Mouse (Mus musculus): ENCODE data around the gene Fam98a.
A peak's percentile ranks its signal among the peaks of the same experiment; 100 is the strongest.

Fam98a gene

GRCm38 (mm10) chr17:75551512-75552400, at the start of gene Fam98a:
Fam98a (minus strand) TSS chr17:75551946.
- DNase-seq, result peak; percentile 99

GRCm38 (mm10) chr17:75598652-75599051, 46.9 kb upstream of the Fam98a start:
- no peak for DNase-seq

GRCm38 (mm10) chr17:75582738-75583137, 31.0 kb upstream of the Fam98a start:
- no peak for DNase-seq

GRCm38 (mm10) chr17:75575608-75576007, 23.9 kb upstream of the Fam98a start:
- no peak for DNase-seq

DNA sequence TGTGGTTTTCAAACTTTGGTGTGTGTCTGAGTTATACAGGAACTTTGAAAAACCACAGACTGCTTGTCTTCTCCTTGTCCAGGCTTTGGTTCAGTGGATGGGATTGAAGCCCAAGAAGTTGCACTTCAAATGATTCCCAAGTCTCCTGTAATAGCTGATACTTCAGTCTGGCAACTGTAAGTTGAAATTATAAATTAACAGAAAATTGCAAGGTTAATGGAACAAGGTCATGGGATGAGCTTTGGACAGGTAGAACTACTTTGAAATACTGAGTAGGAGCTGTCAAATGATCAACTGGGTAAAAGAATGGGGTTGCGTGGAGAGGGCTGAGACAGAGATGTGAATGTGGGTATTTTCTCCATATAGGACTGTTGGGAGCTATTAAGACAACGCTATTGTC, 6.3 kb upstream of the Fam98a start:
- no peak for DNase-seq

DNA sequence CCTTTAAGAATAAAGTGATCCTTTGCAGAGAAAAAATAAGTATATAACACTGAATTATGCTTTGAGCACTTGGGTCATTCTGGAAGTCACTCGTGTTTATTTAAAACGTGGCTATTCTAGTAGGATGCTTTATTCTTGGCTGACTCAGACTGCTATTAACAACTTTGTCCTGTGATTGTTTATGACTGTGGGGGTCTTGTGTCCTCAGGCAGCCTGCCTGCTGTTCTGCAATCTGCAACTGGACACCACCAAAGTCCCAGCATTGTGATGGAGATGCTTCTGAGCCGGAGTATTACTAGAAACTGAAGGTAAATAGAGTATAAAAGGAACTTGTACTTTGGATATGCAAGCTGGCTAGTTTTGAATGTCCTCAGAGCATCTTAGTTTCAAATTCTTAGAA, 5.3 kb upstream of the Fam98a start:
- no peak for DNase-seq

DNA sequence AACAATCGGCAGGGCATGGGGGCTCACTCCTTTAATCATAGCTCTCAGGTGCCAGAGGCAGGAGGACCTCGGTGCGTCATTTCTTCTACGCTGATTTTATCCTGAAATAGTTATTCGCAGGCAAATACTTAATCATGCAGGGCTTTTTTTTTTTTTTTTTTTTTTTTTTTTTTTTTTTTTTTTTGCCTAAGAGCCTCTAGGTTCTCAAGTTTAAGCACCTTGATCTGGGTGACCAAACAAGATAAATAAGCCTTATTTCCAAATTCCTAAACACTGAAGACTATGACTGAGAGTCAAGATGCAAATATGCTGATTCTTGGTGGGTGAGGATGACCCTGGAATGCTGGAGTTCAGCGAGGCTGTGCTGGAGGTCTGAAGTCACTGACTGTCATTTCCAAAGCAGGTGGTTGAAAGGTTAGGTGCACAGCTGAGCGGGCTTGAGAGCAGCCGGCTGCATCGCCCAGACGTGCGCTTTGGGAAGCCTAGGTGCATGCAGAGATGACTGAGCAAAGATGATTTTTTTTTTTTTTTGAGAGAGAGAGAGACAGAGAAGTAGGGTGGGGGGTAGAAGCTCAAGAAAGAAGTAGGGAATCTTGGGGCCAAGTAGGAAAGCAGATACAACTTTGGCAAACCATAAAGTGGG, 854 bp downstream of the Fam98a start:
- DNase-seq, result peak; percentile 43

GRCm38 (mm10) chr17:75544262-75544661, 7.5 kb downstream of the Fam98a start:
- no peak for DNase-seq

GRCm38 (mm10) chr17:75543434-75543833, 8.3 kb downstream of the Fam98a start:
- DNase-seq, result no peak

GRCm38 (mm10) chr17:75539841-75540240, 11.9 kb downstream of the Fam98a start:
- DNase-seq, result no peak

- DNase-seq, result no peak
Observed at GRCm38 (mm10) chr17:75539130-75539529, 12.6 kb downstream of the Fam98a start.

GRCm38 (mm10) chr17:75538431-75538830, 13.3 kb downstream of the Fam98a start:
- no peak for DNase-seq

- no peak for DNase-seq
Observed at GRCm38 (mm10) chr17:75537050-75537445, 14.7 kb downstream of the Fam98a start.

GRCm38 (mm10) chr17:75536396-75537049, 15.2 kb downstream of the Fam98a start:
- DNase-seq, result peak; percentile 58

GRCm38 (mm10) chr17:75535612-75536011, 16.1 kb downstream of the Fam98a start:
- no peak for DNase-seq

DNA sequence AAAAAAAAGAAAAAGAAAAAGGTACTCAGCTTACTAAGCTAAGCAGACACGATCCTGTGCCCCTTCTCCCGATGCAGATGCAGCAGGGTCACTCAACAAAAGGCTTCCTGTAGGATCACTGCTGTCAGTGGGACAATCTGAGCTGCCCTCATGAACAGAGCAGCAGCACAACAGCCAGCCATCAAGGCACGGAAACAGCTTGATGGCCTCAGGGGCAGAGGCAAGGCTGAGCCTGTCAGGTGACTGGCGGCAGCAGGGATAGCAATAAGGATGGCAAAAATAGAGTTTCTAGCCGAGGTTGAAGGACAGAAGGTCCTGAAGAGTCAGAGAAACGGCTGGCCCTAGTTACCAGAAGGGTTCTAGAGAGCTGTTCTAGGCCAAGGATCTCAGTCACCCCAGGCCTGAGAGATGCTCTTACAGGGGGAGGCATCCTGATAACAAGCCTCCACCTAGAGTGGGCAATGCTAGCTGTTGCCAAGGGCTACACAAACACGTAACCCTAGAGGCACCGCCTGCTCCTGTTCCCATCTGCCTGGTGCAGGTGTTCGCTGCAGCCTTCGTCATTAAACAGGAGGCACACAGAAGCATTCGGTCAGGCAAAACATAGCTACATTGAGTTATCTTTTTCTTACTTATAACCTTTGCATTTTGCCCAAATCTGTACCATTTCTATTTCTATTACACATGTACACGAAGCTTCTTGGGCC, 17.3 kb downstream of the Fam98a start:
- DNase-seq, result no peak

DNA sequence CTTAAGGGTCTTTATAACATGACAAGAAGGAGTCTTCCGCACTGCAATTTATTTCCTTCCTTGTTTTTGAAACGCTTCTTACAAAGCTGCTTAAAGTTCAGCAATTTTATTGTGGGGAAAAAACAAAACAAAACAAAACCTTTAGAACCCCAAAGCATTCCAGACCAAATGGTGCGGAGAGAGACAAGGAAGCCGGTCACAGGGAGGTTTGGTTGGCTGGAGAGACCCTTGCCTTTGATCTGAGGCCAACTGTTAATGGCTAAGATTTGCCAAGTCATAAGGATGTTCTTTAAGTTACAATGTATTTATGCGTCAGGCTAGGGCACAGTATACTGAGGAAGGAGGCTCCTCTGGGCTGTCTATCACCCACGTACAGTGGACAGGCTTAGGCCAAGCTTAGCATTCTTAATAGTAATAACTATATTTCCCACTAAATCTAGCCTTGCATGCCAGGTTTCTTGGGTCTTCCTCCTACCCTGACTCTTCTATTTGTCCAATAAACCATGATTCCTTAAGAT, 19.2 kb downstream of the Fam98a start:
- DNase-seq, result no peak

- no peak for DNase-seq
Observed at GRCm38 (mm10) chr17:75529222-75529935, 22.4 kb downstream of the Fam98a start.

GRCm38 (mm10) chr17:75526411-75526810, 25.3 kb downstream of the Fam98a start:
- DNase-seq, result no peak

GRCm38 (mm10) chr17:75523812-75524211, 27.9 kb downstream of the Fam98a start:
- DNase-seq, result peak; percentile 55

DNA sequence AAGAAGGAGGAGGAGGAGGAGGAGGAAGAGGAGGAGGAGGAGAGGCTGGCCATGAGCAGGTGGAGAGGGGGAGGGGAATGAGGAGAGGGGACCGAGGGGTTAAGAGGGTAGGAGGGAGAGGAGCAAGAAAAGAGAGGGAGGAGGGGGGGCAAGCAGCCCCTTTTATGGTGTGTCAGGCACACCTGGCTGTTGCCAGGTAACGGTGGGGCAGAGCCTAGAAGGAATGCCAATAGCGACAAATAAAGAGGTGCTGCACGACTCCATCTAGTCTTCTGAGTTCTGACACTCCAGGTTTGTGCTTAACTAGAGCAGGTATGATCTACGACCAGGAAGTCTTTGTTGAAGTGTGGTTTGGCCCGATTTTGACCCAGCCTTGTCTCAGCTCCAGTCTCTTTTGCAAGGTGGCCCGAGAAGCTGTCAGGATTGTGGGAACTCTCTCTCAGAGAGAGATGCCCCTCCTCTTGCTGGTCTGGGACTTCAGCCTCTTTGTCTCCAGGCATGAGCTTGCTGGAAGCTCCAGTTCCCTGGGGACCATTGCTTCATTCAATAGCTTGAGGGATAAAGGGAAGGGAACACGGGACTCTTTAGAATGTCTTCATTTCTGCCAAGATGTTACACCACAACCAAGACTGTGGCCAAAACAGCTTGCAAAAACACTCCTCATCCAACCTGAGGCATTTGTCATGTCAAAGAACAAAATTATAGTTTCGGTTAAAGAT, 29.2 kb downstream of the Fam98a start:
- peak; percentile 27 for DNase-seq

Measured in kidney, postnatal 14 days (tissue).